Mouse (Mus musculus): Measurements from ENCODE around the gene Matk. TPM values are rescaled to one million over a fixed set of nuclear protein-coding genes. Genes with fewer than 3 reads are reported as not detected.
A peak's percentile ranks its signal among the peaks of the same experiment; 100 is the strongest.
"Not testable (repeated sequence)": the region's sequence is repeated elsewhere in the genome, so short reads cannot be mapped to it uniquely, and the experiment has no call there.

Gene Matk
- 100 to 1,000 TPM; 132 to 140 TPM for total RNA-seq (2021)

GRCm38 (mm10) chr10:81252424-81253419 is at the start of gene Matk:
Gene Matk, plus strand, starts transcription at chr10:81252935.
- intact Hi-C loops (cut with DNase I): no loop called here
- peak; percentile 71 for DNase-seq

- intact Hi-C loops (cut with DNase I): no loop called here
- no peak for DNase-seq
Observed at GRCm38 (mm10) chr10:81202978-81203720, 49.6 kb upstream of the Matk start.

GRCm38 (mm10) chr10:81204137-81204536 is 48.6 kb upstream of the Matk start:
- intact Hi-C loops (cut with DNase I): no loop called here

GRCm38 (mm10) chr10:81210154-81210553 is 42.6 kb upstream of the Matk start:
- DNase-seq: no peak
- intact Hi-C loops (cut with DNase I): no loop called here

More at GRCm38 (mm10) chr10:81204137-81204536, 48.6 kb upstream of the Matk start:
- no peak for DNase-seq

- intact Hi-C loops (cut with DNase I): no loop called here
- DNase-seq: no peak
Observed at GRCm38 (mm10) chr10:81216260-81216659, 36.5 kb upstream of the Matk start.

GRCm38 (mm10) chr10:81216810-81217209 is 35.9 kb upstream of the Matk start:
- intact Hi-C loops (cut with DNase I): no loop called here
- DNase-seq: no peak

GRCm38 (mm10) chr10:81217267-81217666 is 35.5 kb upstream of the Matk start:
- DNase-seq; intact Hi-C loops (cut with DNase I): not testable (repeated sequence)

GRCm38 (mm10) chr10:81217964-81218363 is 34.8 kb upstream of the Matk start:
- peak; percentile 61 for DNase-seq
- intact Hi-C loops (cut with DNase I): no loop called here

- intact Hi-C loops (cut with DNase I): no loop called here
- DNase-seq: no peak
Observed at GRCm38 (mm10) chr10:81221402-81222015, 31.2 kb upstream of the Matk start.

GRCm38 (mm10) chr10:81223731-81224130 is 29.0 kb upstream of the Matk start:
- intact Hi-C loops (cut with DNase I); DNase-seq: not testable (repeated sequence)

- DNase-seq: no peak
- intact Hi-C loops (cut with DNase I): no loop called here
Observed at GRCm38 (mm10) chr10:81229735-81230437, 22.8 kb upstream of the Matk start.

- intact Hi-C loops (cut with DNase I): no loop called here
- peak; percentile 81 for DNase-seq
Observed at GRCm38 (mm10) chr10:81230438-81231332, 22.1 kb upstream of the Matk start, which contains the start of gene Atcay. Gene Atcay, minus strand, starts transcription at chr10:81230833.

GRCm38 (mm10) chr10:81231436-81231835 is 21.3 kb upstream of the Matk start:
- no peak for DNase-seq
- intact Hi-C loops (cut with DNase I): no loop called here

- peak; percentile 91 for DNase-seq
- intact Hi-C loops (cut with DNase I): no loop called here
Observed at GRCm38 (mm10) chr10:81232580-81233225, 20.0 kb upstream of the Matk start, which contains the start of gene Zfr2. Gene Zfr2, plus strand, starts transcription at chr10:81233155.

GRCm38 (mm10) chr10:81233226-81233585 is 19.5 kb upstream of the Matk start:
- intact Hi-C loops (cut with DNase I): no loop called here
- DNase-seq: no peak

GRCm38 (mm10) chr10:81234206-81234605 is 18.5 kb upstream of the Matk start:
- no peak for DNase-seq
- intact Hi-C loops (cut with DNase I): no loop called here

GRCm38 (mm10) chr10:81236471-81237268 is 16.1 kb upstream of the Matk start:
- intact Hi-C loops (cut with DNase I): no loop called here
- no peak for DNase-seq

- intact Hi-C loops (cut with DNase I): no loop called here
Observed at GRCm38 (mm10) chr10:81238618-81239017, 14.1 kb upstream of the Matk start.

More at GRCm38 (mm10) chr10:81238618-81239017, 14.1 kb upstream of the Matk start:
- no peak for DNase-seq

Data from left cerebral cortex, postnatal 4 days (tissue).